Mouse (Mus musculus): ENCODE measurements at regions not wholly inside any gene's neighbourhood (a gene's known extent, or its start where the extent isn't known, plus 50 kb on each side); places are given as distances from the start of the nearest gene placed in this dataset.
A peak's percentile ranks its signal among the peaks of the same experiment; 100 is the strongest.

GRCm38 (mm10) chr14:24550763-24551471 lies 64.0 kb downstream of the Rps24 start:
- no peak for DNase-seq (ENCODE audit: low spot score)

GRCm38 (mm10) chr14:24551472-24551783 lies 64.5 kb downstream of the Rps24 start:
- DNase-seq (ENCODE audit: low spot score) = no peak

- no peak for DNase-seq (ENCODE audit: low spot score)
Observed at GRCm38 (mm10) chr14:24564801-24565624, 78.1 kb downstream of the Rps24 start.

- no peak for DNase-seq (ENCODE audit: low spot score)
Observed at GRCm38 (mm10) chr14:24565718-24566322, 78.9 kb downstream of the Rps24 start.

- DNase-seq (ENCODE audit: low spot score) = no peak
Observed at GRCm38 (mm10) chr14:24575111-24575510, 88.2 kb downstream of the Rps24 start.

- DNase-seq (ENCODE audit: low spot score) = peak; percentile 3
Observed at GRCm38 (mm10) chr14:24578535-24579111, 91.7 kb downstream of the Rps24 start.

GRCm38 (mm10) chr14:24579153-24579795 lies 92.3 kb downstream of the Rps24 start:
- no peak for DNase-seq (ENCODE audit: low spot score)

- DNase-seq (ENCODE audit: low spot score) = no peak
Observed at GRCm38 (mm10) chr14:24586133-24586908, 99.4 kb downstream of the Rps24 start.

- DNase-seq (ENCODE audit: low spot score) = no peak
Observed at GRCm38 (mm10) chr14:24586982-24587672, 100.2 kb downstream of the Rps24 start.

- no peak for DNase-seq (ENCODE audit: low spot score)
Observed at GRCm38 (mm10) chr14:24588041-24588440, 101.1 kb downstream of the Rps24 start.

- no peak for DNase-seq (ENCODE audit: low spot score)
Observed at GRCm38 (mm10) chr14:24606444-24607173, 119.7 kb downstream of the Rps24 start.

GRCm38 (mm10) chr14:24608356-24608755 lies 121.4 kb downstream of the Rps24 start:
- DNase-seq (ENCODE audit: low spot score) = no peak

- no peak for DNase-seq (ENCODE audit: low spot score)
Observed at GRCm38 (mm10) chr14:24612254-24612995, 125.5 kb downstream of the Rps24 start.

- DNase-seq (ENCODE audit: low spot score) = no peak
Observed at GRCm38 (mm10) chr14:24615776-24616175, 128.9 kb downstream of the Rps24 start.

GRCm38 (mm10) chr14:24616306-24617125 lies 129.6 kb downstream of the Rps24 start:
- no peak for DNase-seq (ENCODE audit: low spot score)

GRCm38 (mm10) chr14:24617126-24617375 lies 130.1 kb downstream of the Rps24 start:
- DNase-seq (ENCODE audit: low spot score) = no peak

GRCm38 (mm10) chr14:24617393-24617861 lies 130.5 kb downstream of the Rps24 start:
- DNase-seq (ENCODE audit: low spot score) = no peak

GRCm38 (mm10) chr14:24618226-24619038 lies 131.5 kb downstream of the Rps24 start:
- no peak for DNase-seq (ENCODE audit: low spot score)

Measured in lung, postnatal 25 days (tissue).